Mouse (Mus musculus) heart, adult 8-10 months (tissue): Measurements from ENCODE around the gene Ppp2r5d. TPM values are rescaled to one million over a fixed set of nuclear protein-coding genes. Genes with fewer than 3 reads are reported as not detected.

Experiments
- DNase-seq: peaks from one replicate; pipeline ENCODE4 v3.0.0; 2022; ENCODE audit warnings: low spot score
- total RNA-seq, 4 experiments: library from RNA; stranded (reverse); gene quantifications; 2 replicates each; pipeline ENCODE4 v1.2.4; 2022

Ppp2r5d gene
- total RNA-seq, 4 experiments from 2014 or later: 25.1 to 31.0 (median 28.6) TPM

GRCm38 (mm10) chr17:46721077-46721476 is 16.2 kb upstream of the Ppp2r5d start:
- DNase-seq: no peak

- no peak for DNase-seq
Observed at GRCm38 (mm10) chr17:46714756-46715481, 10.0 kb upstream of the Ppp2r5d start.

- DNase-seq: no peak
Observed at GRCm38 (mm10) chr17:46713849-46714248, 8.9 kb upstream of the Ppp2r5d start.

GRCm38 (mm10) chr17:46712442-46712841 is 7.5 kb upstream of the Ppp2r5d start:
- no peak for DNase-seq

GRCm38 (mm10) chr17:46711612-46712271 is 6.8 kb upstream of the Ppp2r5d start:
- no peak for DNase-seq

DNA sequence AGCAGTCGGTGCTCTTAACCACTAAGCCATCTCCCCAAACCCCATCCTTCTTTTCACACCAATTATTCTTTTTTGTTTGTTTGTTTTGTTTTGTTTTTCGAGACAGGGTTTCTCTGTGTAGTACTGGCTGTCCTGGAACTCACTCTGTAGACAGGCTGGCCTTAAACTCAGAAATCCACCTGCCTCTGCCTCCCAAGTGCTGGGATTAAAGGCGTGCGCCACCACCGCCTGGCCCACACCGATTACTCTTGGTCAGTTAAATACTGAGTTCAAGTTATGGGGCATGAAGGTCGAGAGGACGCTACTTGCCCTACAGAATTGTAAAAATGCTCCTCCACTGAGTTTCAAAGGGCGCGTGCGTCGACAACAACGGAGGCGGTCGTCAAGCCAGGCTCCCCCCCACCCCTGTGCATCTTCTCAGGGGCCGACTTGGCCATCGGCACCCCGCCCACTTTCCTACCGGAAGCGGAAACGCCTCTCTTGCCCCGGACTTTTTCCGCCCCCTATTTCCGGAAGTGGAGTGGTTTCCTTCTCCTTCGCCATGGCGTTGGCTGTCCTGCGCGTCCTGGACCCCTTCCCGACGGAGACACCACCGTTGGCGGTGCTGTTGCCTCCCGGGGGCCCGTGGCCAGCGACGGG is 6.2 kb upstream of the Ppp2r5d start, which contains the start of gene Pex6:
Gene Pex6 (plus strand): TSS at position 505 of the 639 bp plus-strand sequence.
- DNase-seq: peak; percentile 95

DNA sequence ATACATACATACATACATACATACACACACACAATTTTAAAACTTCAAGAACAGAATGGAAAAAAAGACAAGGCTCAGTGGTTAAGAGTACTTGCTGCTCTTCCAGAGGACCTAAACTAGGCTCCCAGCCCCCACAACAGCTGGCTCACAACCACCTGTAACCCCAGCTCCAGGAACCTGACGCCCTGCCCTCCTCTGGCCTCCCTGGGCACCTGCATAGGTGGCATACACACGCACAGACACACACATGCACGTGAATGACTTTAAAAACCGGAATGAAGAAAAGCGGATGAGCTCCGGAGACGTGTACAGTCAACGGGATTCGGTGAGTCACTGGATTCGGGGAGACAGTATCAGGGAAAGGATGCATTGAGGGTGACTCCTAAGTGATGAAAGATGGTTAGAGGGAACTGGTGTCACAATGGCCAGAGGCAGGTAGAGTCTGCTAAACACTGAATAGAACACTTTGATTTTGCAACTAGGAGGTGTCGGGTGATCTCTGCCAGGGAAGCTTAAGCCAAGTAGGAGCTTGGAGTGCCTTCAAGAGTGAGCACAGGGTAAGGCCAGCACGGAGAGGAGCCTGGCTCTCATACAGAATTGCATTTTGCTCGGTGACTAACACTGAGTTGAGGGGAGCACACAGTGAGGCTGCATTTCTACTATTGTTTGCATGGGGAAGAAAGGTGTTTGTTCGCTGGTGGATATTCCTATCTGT is 1.6 kb upstream of the Ppp2r5d start:
- no peak for DNase-seq

- no peak for DNase-seq
Observed at GRCm38 (mm10) chr17:46703971-46704886, 682 bp downstream of the Ppp2r5d start.

DNA sequence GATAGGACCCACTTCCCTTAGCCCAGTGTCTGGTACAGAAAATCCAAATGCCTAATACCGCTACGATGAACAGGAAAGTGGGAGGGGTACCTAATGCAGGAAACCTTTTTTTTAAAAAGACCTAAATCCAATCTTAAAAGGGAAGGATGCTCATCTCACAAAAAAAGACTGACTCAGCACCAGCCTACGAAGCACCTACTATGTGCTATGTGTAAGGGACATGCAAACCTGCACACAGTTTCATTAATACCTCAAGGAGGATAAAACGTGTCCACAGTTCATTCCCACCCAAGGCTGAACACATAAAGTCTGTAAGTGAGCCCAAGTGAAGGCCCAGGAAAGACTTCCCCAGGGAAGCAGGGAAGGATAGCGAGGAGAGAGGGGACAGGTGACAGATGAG is 2.4 kb downstream of the Ppp2r5d start:
- no peak for DNase-seq

GRCm38 (mm10) chr17:46702100-46702499 is 2.8 kb downstream of the Ppp2r5d start:
- DNase-seq: no peak

- no peak for DNase-seq
Observed at GRCm38 (mm10) chr17:46701489-46701888, 3.4 kb downstream of the Ppp2r5d start.

DNA sequence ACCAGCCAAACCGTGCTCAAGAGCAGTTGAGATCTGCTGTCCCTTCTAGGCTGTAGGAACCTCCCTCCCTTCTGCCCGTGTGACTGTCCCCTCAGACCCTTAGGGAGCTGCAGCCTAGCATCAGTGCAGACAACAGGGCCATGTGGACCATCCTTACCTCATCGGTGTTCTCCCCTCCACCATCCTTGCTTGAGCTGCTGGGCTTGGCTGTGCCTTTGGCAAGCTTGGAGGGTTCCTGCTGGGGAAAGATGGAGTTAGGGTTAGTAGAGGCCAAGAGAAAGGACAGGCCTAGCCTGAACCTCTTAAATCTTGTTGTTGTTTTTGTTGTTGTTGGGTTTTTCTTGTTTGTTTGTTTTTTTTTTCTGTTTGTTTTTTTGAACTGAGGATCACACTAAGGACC is 5.0 kb downstream of the Ppp2r5d start:
- DNase-seq: no peak

GRCm38 (mm10) chr17:46699245-46699644 is 5.7 kb downstream of the Ppp2r5d start:
- no peak for DNase-seq

DNA sequence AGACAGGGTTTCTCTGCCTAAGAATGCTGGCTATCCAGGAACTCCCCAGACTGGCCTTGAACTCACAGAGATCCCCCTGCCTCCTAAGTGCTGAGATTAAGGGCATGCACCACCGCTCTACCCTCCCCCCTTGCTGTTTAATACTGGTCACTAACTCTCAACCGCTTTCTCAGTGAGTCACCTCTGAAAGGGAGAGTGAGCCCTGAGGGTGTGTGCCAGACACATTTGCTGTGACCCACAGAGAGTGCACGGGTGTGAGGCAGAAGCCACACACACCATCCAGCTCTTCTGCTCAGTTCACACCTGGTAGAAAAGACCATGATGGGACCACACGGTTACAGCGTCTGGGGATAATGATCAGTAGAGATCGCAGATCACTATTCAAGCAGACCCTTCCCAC is 6.4 kb downstream of the Ppp2r5d start:
- no peak for DNase-seq

DNA sequence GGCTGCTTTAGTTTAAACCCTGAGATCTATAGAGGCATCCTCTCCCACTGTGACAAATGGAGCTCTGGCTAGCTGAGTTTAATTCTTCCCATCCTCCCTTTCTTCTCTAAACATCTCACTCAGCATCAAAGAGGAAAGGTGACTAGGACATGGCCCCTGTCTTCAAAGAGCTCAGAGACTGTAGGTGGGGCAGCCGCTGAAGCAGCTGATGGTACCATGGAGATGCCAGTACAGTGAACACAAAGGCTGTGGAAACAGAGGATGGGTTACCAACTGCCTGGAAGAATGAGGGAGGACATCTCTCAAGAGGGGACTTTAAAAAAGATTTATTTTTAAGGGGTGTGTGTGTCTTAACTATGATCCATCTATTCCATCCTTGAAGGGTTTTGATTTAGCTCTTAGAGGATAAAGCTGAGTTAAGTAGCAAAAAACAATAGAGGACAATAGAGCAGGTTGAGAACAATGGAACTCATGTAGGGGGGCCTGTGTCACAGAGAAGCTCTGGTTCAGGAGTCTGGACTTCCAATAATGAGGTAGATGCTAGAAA is 10.3 kb downstream of the Ppp2r5d start:
- DNase-seq: no peak

- no peak for DNase-seq
Observed at GRCm38 (mm10) chr17:46691390-46691789, 13.5 kb downstream of the Ppp2r5d start.

DNA sequence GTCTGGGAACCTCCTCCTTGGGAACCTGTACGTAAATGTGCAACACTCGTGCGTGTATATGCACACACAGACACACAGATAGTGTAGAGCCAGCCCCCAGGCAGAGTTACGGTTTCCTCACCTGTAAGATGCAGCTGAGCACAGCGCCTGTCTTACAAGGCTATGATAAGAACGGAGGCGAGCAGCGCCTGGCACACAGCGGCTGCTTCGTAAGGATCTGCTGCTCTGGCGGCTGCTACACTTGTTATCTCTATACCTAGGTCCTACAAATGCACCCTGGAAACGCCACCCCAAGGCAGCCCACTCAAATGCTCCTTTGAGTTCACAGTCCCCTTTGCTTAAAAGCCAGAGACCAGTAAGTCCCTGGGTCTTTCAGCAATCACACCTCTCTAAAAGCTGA is 14.2 kb downstream of the Ppp2r5d start:
- no peak for DNase-seq

GRCm38 (mm10) chr17:46685913-46686312 is 19.0 kb downstream of the Ppp2r5d start:
- no peak for DNase-seq

DNA sequence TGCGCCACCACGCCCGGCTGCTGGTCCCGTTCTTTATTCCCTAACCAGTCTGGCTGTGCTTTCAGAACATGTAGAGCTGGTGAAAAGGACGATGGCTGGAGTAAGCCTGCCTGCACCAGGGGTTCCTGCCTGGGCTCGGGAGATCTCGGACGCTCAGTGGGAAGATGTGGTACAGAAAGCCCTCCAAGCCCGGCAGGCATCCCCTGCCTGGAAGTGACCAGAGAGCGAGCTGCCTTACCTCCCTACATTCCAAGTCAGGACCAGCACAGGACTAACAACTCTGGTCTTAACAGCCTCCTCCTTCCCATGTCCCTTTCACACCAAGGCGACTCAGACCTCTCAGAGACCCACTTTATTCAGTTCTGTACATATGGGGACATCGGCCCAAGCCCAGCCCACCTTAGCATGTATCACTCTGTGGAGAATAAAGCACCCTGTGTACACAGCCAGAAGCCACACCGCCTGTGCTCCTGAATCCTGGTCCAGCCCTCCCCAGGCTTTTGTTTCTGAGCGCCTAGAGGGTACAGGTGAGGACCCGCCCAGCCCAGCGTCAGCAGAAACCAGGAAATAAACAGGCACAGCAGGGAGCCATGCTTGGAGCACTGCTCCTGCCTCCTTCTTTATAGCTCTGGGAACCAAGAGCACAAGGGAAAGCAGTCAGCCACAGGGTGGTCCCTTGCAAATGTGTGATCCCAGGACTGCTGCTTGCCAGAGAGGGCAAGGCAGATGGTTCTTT is 22.1 kb downstream of the Ppp2r5d start:
- no peak for DNase-seq
